Mouse (Mus musculus) hindbrain, embryonic 14.5 days (tissue): ENCODE data around the gene Gzmn. TPM values are rescaled to one million over a fixed set of nuclear protein-coding genes. Genes with fewer than 3 reads are reported as not detected.
"Not testable (repeated sequence)": the region's sequence is repeated elsewhere in the genome, so short reads cannot be mapped to it uniquely, and the experiment has no call there.

Experiments
- ATAC-seq: fragments of 200-750 bp; cut with Nextera tagmentation; 2 replicates; pipeline ENCODE4 v1.8.0; 2017; ENCODE audit warnings: moderate number of reproducible peaks, mild to moderate bottlenecking, moderate TSS enrichment, moderate library complexity; ENCODE audit not compliant: low FRiP score
- DNase-seq: peaks from one replicate; pipeline ENCODE4 v3.0.0-alpha.2; 2015; ENCODE audit warnings: low spot score
- H3K27ac ChIP-seq: fragments of 300-500 bp; sonication (generic); 2 replicates; pipeline ENCODE4 v1.5.1; 2014; ENCODE audit warnings: mild to moderate bottlenecking, moderate library complexity
- H3K27me3 ChIP-seq: fragments of 300-500 bp; sonication (generic); 2 replicates; pipeline ENCODE4 v1.6.1; 2014; ENCODE audit warnings: mild to moderate bottlenecking, low read length, mixed read lengths; ENCODE audit not compliant: control insufficient read depth, insufficient read depth
- H3K36me3 ChIP-seq: fragments of 300-500 bp; sonication (generic); replicated peaks from 2 replicates; pipeline ENCODE4 v1.6.1; 2014; ENCODE audit not compliant: control insufficient read depth, insufficient read depth
- H3K4me1 ChIP-seq: fragments of 300-500 bp; sonication (generic); replicated peaks from 2 replicates; pipeline ENCODE4 v1.6.1; 2014; ENCODE audit warnings: antibody characterized with exemption, low read length, mixed read lengths; ENCODE audit not compliant: control insufficient read depth, insufficient read depth
- H3K4me2 ChIP-seq: fragments of 300-500 bp; sonication (generic); replicated peaks from 2 replicates; pipeline ENCODE4 v1.6.1; 2014; ENCODE audit warnings: mild to moderate bottlenecking, moderate library complexity
- H3K4me3 ChIP-seq: fragments of 300-500 bp; sonication (generic); replicated peaks from 2 replicates; pipeline ENCODE4 v1.5.1; 2014; ENCODE audit warnings: mild to moderate bottlenecking, low read length
- H3K9ac ChIP-seq: fragments of 300-500 bp; sonication (generic); 2 replicates; pipeline ENCODE4 v1.6.1; 2014
- H3K9me3 ChIP-seq: fragments of 300-500 bp; sonication (generic); 2 replicates; pipeline ENCODE4 v1.6.1; 2016; ENCODE audit warnings: low read length; ENCODE audit not compliant: control insufficient read depth
- WGBS: fragments of 180-500 bp; shearing (Covaris S2); extraction: QIAGEN DNeasy Blood & Tissue Kit; methylation state at CpG from one replicate; pipeline ENCODE4 v1.1.7; 2014; 5-methylcytosine and 5-hydroxymethylcytosine counted together
- polyA plus RNA-seq: library from polyadenylated mRNA; unstranded; fragments of >200 nt; fragmentation: Nextera tagmentation; extraction: Ambion mirVana; gene quantifications from 2 replicates; pipeline ENCODE4 v1.2.1, GENCODE M21; 2014

The Gzmn gene
- polyA plus RNA-seq: not detected in 2 replicates

DNA sequence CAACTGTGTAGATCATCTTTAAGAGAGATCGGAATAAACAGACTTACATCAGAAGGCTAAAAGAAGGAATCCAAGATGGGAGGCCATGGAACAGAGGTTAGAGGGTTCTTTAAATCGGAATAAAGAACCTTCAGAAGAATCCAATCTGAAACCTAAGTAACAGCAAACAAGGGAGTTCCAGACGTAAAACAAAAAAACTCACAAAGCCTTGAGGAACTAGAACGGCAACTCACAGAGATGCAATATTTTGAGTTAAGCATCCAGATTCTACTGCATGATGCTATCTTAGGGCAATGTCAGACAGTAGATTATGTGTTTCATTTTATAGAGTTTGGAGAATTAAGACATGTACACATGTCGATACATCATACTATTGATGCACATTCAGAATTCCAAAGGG lies at the start of gene Gzmn:
Gene Gzmn (minus strand): TSS at position 101 of the 400 bp plus-strand sequence.
- H3K36me3 ChIP-seq: no peaks in the 10 kb centered on the region
- WGBS: 91% methylated on average over 5 of the region's 5 CpGs
- no peak within 1 kb of the TSS for H3K27ac ChIP-seq
- H3K4me3 ChIP-seq: no peak within 1 kb of the TSS
- ATAC-seq (no peak), DNase-seq (no peak)
- no peak within 1 kb of the TSS for H3K4me2 ChIP-seq
- H3K9ac ChIP-seq: no peak within 1 kb of the TSS
- no peaks in the 10 kb centered on the region for H3K4me1 ChIP-seq
- H3K9me3 ChIP-seq: no peaks in the 10 kb centered on the region
- H3K27me3 ChIP-seq: no peaks in the 10 kb centered on the region

DNA sequence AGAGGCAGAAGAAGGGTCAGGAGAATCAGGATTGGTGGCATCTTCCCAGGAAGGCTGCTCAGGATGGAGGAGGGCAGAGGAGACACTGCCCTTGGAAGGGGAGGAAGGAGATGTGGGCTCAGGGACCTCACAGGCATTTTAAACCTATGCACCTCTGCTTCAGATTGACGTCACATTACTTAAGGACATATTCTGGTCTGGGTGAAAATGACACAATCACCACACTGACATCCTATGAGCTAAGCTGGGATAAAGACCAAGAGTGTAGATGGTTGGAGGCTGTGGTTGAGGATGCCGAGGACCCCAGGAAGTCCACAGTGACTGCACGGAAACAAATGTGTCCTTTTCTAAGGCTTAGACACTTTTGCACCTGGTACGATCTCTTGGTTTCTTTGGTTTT lies 36.9 kb upstream of the Gzmn start, which contains the start of gene Gzmf:
Gene Gzmf (minus strand): TSS at position 101 of the 400 bp plus-strand sequence.
- WGBS: 93% methylated on average over 4 of the region's 4 CpGs
- H3K4me3 ChIP-seq: no peak within 1 kb of the TSS

DNA sequence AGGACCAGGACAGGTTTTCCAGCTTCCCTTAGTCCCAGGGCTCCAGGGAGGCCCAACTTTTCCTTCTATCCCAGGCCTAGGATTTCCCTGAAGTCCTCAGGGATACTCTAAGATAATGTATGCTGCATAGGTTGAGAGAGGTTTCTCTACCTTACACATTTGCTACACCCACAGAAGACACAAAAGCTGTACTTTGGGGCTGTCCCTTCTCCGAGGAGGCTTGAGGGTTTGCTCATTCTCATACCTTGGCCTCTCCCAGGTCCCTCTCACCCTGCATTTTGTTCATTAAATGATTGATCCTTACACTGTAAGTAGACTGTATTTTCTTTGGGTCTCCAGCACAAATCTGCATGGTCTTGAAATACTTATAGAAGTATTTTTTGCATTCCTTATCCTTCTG lies 31.2 kb upstream of the Gzmn start:
- DNase-seq (no peak), ATAC-seq (no peak)
- no peak overlapping the region for H3K9ac ChIP-seq
- no peaks in the 10 kb centered on the region for H3K9me3 ChIP-seq
- no peak overlapping the region for H3K4me3 ChIP-seq
- H3K4me2 ChIP-seq: no peak overlapping the region
- 75% methylated on average over 1 of the region's 1 CpGs for WGBS
- H3K27ac ChIP-seq: no peak overlapping the region
- no peaks in the 10 kb centered on the region for H3K27me3 ChIP-seq
- no peaks in the 10 kb centered on the region for H3K4me1 ChIP-seq
- no peaks in the 10 kb centered on the region for H3K36me3 ChIP-seq

More for the DNA sequence above, 36.9 kb upstream of the Gzmn start, which contains the start of gene Gzmf:
- Histone ChIP-seq H3K36me3 (no peaks in the 10 kb centered on the region), H3K27me3 (no peaks in the 10 kb centered on the region), H3K4me2 (no peak within 1 kb of the TSS), H3K4me1 (no peaks in the 10 kb centered on the region), H3K9ac (no peak within 1 kb of the TSS), H3K9me3 (no peaks in the 10 kb centered on the region), H3K27ac (no peak within 1 kb of the TSS)
- ATAC-seq (no peak), DNase-seq (no peak)

DNA sequence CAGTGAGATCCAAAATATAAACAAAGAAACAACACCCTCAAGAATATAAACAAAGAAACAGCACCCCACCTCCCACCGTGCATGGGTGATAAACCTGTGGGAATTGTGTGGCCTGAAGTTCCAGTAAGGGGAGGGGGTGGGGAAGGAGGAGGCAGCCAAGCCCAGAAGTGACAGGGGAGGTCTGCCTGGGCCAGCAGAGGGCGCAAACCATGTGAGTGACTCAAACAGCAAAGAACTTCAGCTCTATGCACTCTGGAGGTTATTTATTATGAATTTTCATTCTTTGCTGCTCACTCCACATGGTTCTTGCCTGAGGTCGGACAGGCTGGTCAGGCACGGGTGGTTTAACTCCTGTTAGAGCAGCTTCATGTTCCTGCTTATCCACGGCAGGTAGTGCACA lies 30.6 kb upstream of the Gzmn start:
- not testable (repeated sequence) for H3K9me3 ChIP-seq, H3K4me3 ChIP-seq, ATAC-seq, H3K27ac ChIP-seq, H3K9ac ChIP-seq, H3K4me2 ChIP-seq, H3K27me3 ChIP-seq, H3K36me3 ChIP-seq, H3K4me1 ChIP-seq
- DNase-seq: peak; percentile 27
- 34% methylated on average over 5 of the region's 5 CpGs for WGBS

- H3K27me3 ChIP-seq: no peaks in the 10 kb centered on the region
- H3K9ac ChIP-seq: no peak overlapping the region
- H3K4me2 ChIP-seq: no peak overlapping the region
- no peaks in the 10 kb centered on the region for H3K4me1 ChIP-seq
- 24% methylated on average over 2 of the region's 2 CpGs for WGBS
- no peaks in the 10 kb centered on the region for H3K36me3 ChIP-seq
- no peak overlapping the region for H3K27ac ChIP-seq
- no peak overlapping the region for H3K4me3 ChIP-seq
- H3K9me3 ChIP-seq: no peaks in the 10 kb centered on the region
- no peak for ATAC-seq
- DNase-seq: peak; percentile 64
Measured at GRCm38 (mm10) chr14:56203975-56204374, 29.6 kb upstream of the Gzmn start.

DNA sequence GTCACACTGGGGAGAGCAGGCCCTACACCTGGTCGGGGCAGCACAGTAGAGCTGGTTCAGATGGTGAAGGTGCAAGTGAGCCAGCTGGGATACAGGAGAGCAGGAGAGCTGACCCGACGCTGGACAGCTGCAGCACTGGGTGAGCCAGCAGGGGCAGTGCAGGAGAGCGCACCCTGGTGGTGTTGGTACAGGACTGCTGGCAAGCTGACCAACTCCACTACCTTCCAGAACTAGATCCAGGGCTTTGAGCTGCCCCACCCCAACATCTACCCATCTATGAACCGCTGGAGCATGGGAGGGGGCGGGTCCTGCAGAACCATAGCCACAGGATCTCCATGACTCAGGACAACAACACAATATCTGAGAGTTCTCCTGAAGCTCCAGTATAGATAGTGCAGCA lies 12.5 kb upstream of the Gzmn start:
- no peaks in the 10 kb centered on the region for H3K36me3 ChIP-seq
- no peak for DNase-seq
- ATAC-seq: no peak; the same call in 1 of the 2 replicates
- H3K4me3 ChIP-seq: no peak overlapping the region
- H3K27ac ChIP-seq: no peak overlapping the region
- no peak overlapping the region for H3K9ac ChIP-seq
- no peak overlapping the region for H3K4me2 ChIP-seq
- WGBS: 58% methylated on average over 6 of the region's 6 CpGs
- H3K9me3 ChIP-seq: no peaks in the 10 kb centered on the region
- no peaks in the 10 kb centered on the region for H3K4me1 ChIP-seq
- no peaks in the 10 kb centered on the region for H3K27me3 ChIP-seq

DNA sequence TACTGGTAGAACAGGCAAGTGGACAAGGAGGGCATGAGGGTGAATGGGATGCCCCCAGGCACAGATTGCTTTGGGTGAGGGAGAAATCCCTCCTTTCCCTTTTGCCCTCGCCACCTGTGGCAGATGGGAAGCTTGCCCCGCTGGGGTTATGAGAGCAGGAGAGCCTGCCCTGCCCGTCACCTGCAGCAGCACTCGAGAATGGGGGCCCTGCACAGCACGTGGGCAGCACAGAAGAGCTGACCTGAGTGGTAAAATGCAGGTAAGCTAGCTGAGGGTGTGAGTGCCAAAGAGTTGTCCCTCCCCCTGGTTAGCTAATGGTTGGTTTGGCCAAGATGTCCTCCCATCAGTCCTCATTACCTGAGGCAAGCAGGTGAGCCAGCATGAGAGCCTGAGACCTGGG lies 12.1 kb upstream of the Gzmn start:
- Histone ChIP-seq H3K27ac (no peak overlapping the region), H3K27me3 (no peaks in the 10 kb centered on the region), H3K36me3 (no peaks in the 10 kb centered on the region), H3K9ac (no peak overlapping the region), H3K4me3 (no peak overlapping the region), H3K4me2 (no peak overlapping the region), H3K4me1 (no peaks in the 10 kb centered on the region), H3K9me3 (no peaks in the 10 kb centered on the region)
- no peak for DNase-seq
- WGBS: 82% methylated on average over 5 of the region's 5 CpGs
- no peak for ATAC-seq

DNA sequence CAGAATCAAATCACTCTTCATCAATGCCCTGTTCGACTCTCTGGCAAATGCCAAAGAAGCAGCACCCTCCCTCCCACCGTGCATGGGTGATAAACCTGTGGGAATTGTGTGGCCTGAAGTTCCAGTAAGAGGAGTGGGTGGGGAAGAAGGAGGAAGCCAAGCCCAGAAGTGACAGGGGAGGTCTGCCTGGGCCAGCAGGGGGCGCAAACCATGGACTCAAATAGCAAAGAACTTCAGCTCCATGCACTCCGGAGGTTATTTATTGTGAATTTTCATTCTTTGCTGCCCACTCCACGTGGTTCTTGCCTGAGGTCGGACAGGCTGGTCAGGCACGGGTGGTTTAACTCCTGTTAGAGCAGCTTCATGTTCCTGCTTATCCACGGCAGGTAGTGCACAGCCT lies 3.3 kb upstream of the Gzmn start:
- peak; percentile 29 for DNase-seq
- not testable (repeated sequence) for H3K4me3 ChIP-seq, H3K4me2 ChIP-seq, H3K9me3 ChIP-seq, H3K27ac ChIP-seq, H3K36me3 ChIP-seq, H3K4me1 ChIP-seq, H3K9ac ChIP-seq, H3K27me3 ChIP-seq, ATAC-seq
- WGBS: 27% methylated on average over 8 of the region's 8 CpGs

- ATAC-seq (no peak), DNase-seq (no peak)
- Histone ChIP-seq H3K9ac (no peak overlapping the region), H3K9me3 (no peaks in the 10 kb centered on the region), H3K4me1 (no peaks in the 10 kb centered on the region), H3K36me3 (no peaks in the 10 kb centered on the region), H3K27ac (no peak overlapping the region), H3K4me2 (no peak overlapping the region), H3K27me3 (no peaks in the 10 kb centered on the region), H3K4me3 (no peak overlapping the region)
- 90% methylated on average over 6 of the region's 6 CpGs for WGBS
Measured at GRCm38 (mm10) chr14:56173396-56173795, 1.0 kb downstream of the Gzmn start.

GRCm38 (mm10) chr14:56172744-56173143 lies 1.7 kb downstream of the Gzmn start:
- 89% methylated on average over 5 of the region's 5 CpGs for WGBS
- DNase-seq: no peak
- no peaks in the 10 kb centered on the region for H3K36me3 ChIP-seq

More at GRCm38 (mm10) chr14:56172744-56173143, 1.7 kb downstream of the Gzmn start:
- Histone ChIP-seq H3K27me3 (no peaks in the 10 kb centered on the region), H3K9ac (no peak overlapping the region), H3K4me3 (no peak overlapping the region), H3K9me3 (no peaks in the 10 kb centered on the region), H3K27ac (no peak overlapping the region), H3K4me1 (no peaks in the 10 kb centered on the region), H3K4me2 (no peak overlapping the region)
- ATAC-seq: no peak
